Mouse (Mus musculus) G1E (cell line): ENCODE data around the gene Nedd4.
"Not testable (repeated sequence)": the region's sequence is repeated elsewhere in the genome, so short reads cannot be mapped to it uniquely, and the experiment has no call there.

Experiments
- CTCF ChIP-seq: IDR thresholded peaks from 2 replicates; pipeline ENCODE4 v1.5.1; 2012; ENCODE audit warnings: low read depth, low read length, inconsistent platforms, mixed read lengths
- GATA1 ChIP-seq: IDR thresholded peaks from 2 replicates; pipeline ENCODE4 v1.6.1; 2012; ENCODE audit warnings: borderline replicate concordance, low read length, inconsistent platforms, mixed read lengths
- POLR2AphosphoS5 ChIP-seq: IDR thresholded peaks from 2 replicates; pipeline ENCODE4 v1.6.1; 2012; ENCODE audit warnings: low read depth, low read length, inconsistent platforms; ENCODE audit not compliant: insufficient replicate concordance
- TAL1 ChIP-seq: conservative IDR thresholded peaks from 2 replicates; pipeline ENCODE4 v1.6.1; 2012; ENCODE audit warnings: low read depth, low read length, inconsistent platforms, mixed read lengths

DNA sequence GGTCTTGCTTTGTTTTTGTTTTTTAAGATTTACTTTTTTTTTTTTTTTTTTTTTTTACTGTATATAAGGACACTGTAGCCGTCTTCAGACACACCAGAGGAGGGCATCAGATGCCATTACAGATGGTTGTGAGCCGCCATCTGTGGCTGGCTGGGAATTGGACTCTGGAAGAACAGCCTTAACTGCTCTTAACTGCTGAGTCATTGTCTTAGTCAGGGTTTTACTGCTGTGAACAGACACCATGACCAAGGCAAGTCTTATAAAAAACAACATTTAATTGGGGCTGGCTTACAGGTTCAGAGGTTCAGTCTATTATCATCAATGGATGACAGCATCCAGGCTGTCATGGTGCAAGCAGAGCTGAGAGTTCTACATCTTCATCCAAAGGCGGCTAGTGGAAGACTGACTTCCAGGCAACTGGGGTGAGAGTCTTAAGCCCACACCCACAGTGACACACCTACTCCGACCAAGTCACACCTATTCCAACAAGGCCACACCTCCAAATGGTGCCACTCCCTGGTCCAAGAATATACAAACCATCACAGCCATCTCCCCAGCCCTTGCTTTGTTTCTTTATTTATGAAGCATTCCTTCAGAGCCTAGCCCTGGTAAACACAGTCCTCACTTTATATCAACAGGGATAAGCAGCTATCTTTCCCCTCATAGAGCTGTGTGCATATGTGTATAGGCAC, 19.2 kb upstream of the Nedd4 start:
- not testable (repeated sequence) for TF ChIP-seq CTCF, GATA1, POLR2AphosphoS5, TAL1
